Mouse (Mus musculus) liver, embryonic 11.5 days (tissue): ENCODE data around the gene Tacr2. TPM values are rescaled to one million over a fixed set of nuclear protein-coding genes. Genes with fewer than 3 reads are reported as not detected.
A peak's percentile ranks its signal among the peaks of the same experiment; 100 is the strongest.

Experiments
- ATAC-seq: fragments of 200-750 bp; cut with Nextera tagmentation; replicated peaks from 2 replicates; pipeline ENCODE4 v1.8.0; 2017; ENCODE audit warnings: moderate number of reproducible peaks, mild to moderate bottlenecking, moderate TSS enrichment, moderate library complexity; ENCODE audit not compliant: low FRiP score
- DNase-seq: peaks from one replicate; pipeline ENCODE4 v3.0.0-alpha.2; 2017; ENCODE audit warnings: low spot score
- H3K27ac ChIP-seq: fragments of 300-500 bp; sonication (generic); 2 replicates; pipeline ENCODE4 v1.5.1; 2014; ENCODE audit warnings: mild to moderate bottlenecking, low read depth, low read length, control low read depth
- H3K27me3 ChIP-seq: fragments of 300-500 bp; sonication (generic); replicated peaks from 2 replicates; pipeline ENCODE4 v1.6.1; 2014; ENCODE audit warnings: low read length, mixed read lengths; ENCODE audit not compliant: control insufficient read depth, insufficient read depth
- H3K36me3 ChIP-seq: fragments of 300-500 bp; sonication (generic); 2 replicates; pipeline ENCODE4 v1.6.1; 2014; ENCODE audit warnings: mild to moderate bottlenecking, low read length, moderate library complexity, mixed read lengths; ENCODE audit not compliant: control insufficient read depth, insufficient read depth
- H3K4me1 ChIP-seq: fragments of 300-500 bp; sonication (generic); replicated peaks from 2 replicates; pipeline ENCODE4 v1.6.1; 2014; ENCODE audit warnings: low read length, mixed read lengths; ENCODE audit not compliant: control insufficient read depth, insufficient read depth
- H3K4me2 ChIP-seq: fragments of 300-500 bp; sonication (generic); 2 replicates; pipeline ENCODE4 v1.6.1; 2014; ENCODE audit warnings: mild to moderate bottlenecking, control low read depth, moderate library complexity
- H3K4me3 ChIP-seq: fragments of 300-500 bp; sonication (generic); 2 replicates; pipeline ENCODE4 v1.5.1; 2014; ENCODE audit warnings: low read depth, low read length, control low read depth
- H3K9ac ChIP-seq: fragments of 300-500 bp; sonication (generic); 2 replicates; pipeline ENCODE4 v1.6.1; 2014; ENCODE audit warnings: low read depth, low read length, control low read depth
- H3K9me3 ChIP-seq: fragments of 300-500 bp; sonication (generic); 2 replicates; pipeline ENCODE4 v1.6.1; 2016; ENCODE audit warnings: low read length, inconsistent platforms, mixed read lengths; ENCODE audit not compliant: control insufficient read depth
- WGBS: fragments of 180-500 bp; shearing (Covaris S2); extraction: QIAGEN DNeasy Blood & Tissue Kit; methylation state at CpG from one replicate; pipeline ENCODE4 v1.1.7; 2014; 5-methylcytosine and 5-hydroxymethylcytosine counted together
- polyA plus RNA-seq: library from polyadenylated mRNA; unstranded; fragments of >200 nt; fragmentation: Nextera tagmentation; extraction: Ambion mirVana; gene quantifications from 2 replicates; pipeline ENCODE4 v1.2.1, GENCODE M21; 2014

The Tacr2 gene
- polyA plus RNA-seq, 1 experiment from 2014 or later: not detected

DNA sequence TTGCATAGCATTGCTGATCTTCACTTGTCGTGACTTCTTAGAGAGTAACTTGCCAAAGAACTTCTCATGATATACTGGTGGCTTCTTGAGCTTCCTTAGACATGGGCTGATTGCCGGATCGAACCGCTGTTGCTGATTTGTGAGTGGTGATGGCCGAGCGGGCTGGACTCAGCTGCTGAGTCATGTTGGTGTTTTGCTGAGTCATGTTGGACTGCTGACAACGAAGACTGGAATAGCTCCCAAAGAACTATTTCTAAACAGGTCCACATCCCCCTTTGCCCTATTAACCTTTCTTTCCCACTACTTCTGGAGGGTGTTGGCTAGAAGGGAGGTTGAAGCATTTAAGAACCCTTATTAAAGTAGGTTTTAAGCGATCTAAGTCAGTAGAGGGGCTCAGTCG lies 8.2 kb upstream of the Tacr2 start:
- no peaks in the 10 kb centered on the region for H3K36me3 ChIP-seq
- H3K27ac ChIP-seq: no peak overlapping the region
- H3K9me3 ChIP-seq: no peaks in the 10 kb centered on the region
- 83% methylated on average over 9 of the region's 9 CpGs for WGBS
- no peak overlapping the region for H3K4me3 ChIP-seq
- H3K9ac ChIP-seq: no peak overlapping the region
- peaks cover 5% of the 10 kb centered on the region for H3K4me1 ChIP-seq
- no peak overlapping the region for H3K4me2 ChIP-seq
- DNase-seq: no peak
- H3K27me3 ChIP-seq: no peaks in the 10 kb centered on the region
- no peak for ATAC-seq

DNA sequence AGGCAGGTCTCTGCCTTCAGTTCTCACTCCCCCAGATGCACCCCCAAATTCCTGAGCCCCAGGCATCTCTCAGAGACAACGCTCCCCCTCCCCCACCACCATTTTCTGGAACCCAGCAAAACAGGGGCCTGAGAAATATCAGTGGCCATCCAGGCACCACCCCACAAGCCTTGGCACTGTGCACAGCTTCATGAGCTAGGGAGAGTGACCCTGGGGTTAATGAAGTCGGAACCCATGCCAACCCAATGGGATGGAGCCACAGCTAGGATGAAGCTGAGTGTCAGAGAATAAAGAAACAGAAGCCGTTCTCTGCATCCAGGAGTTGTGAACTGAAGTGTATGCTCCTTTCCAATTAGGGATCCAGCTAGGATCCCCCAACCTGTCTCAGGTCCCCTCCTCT lies 5.1 kb upstream of the Tacr2 start:
- Histone ChIP-seq H3K36me3 (no peaks in the 10 kb centered on the region), H3K9me3 (no peaks in the 10 kb centered on the region), H3K4me2 (no peak overlapping the region), H3K27ac (no peak overlapping the region), H3K4me1 (peaks cover 5% of the 10 kb centered on the region), H3K27me3 (no peaks in the 10 kb centered on the region; the same call in 1 of the 2 replicates), H3K9ac (no peak overlapping the region), H3K4me3 (no peak overlapping the region)
- DNase-seq (no peak), ATAC-seq (no peak)
- WGBS: 77% methylated on average over 3 of the region's 3 CpGs

DNA sequence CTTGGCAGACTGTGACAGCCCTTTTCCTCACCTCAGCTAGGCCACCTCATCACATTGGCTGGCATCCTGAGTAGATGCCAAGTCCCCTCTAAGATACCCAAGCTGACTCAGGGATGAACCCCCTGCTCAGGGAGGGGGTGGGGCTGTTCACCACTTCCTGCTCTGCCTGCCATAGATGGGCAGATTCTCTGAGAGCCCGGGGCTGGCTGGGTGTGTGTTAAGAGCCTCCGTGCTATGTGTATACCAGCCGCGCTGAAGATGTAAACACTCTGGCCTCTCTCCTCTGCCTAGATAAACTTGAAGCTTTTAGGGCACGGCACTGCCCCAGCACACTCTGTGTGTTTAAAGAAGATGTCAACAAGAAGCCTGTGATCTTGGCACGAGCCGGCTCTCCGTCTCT lies 4.4 kb upstream of the Tacr2 start:
- no peaks in the 10 kb centered on the region for H3K36me3 ChIP-seq
- DNase-seq (no peak), ATAC-seq (no peak)
- peaks cover 5% of the 10 kb centered on the region for H3K4me1 ChIP-seq
- H3K27me3 ChIP-seq: peaks cover 2% of the 10 kb centered on the region; the same call in 1 of the 2 replicates
- no peak overlapping the region for H3K9ac ChIP-seq
- H3K4me2 ChIP-seq: no peak overlapping the region
- H3K4me3 ChIP-seq: no peak overlapping the region
- 33% methylated on average over 8 of the region's 8 CpGs for WGBS
- no peaks in the 10 kb centered on the region for H3K9me3 ChIP-seq
- H3K27ac ChIP-seq: no peak overlapping the region

DNA sequence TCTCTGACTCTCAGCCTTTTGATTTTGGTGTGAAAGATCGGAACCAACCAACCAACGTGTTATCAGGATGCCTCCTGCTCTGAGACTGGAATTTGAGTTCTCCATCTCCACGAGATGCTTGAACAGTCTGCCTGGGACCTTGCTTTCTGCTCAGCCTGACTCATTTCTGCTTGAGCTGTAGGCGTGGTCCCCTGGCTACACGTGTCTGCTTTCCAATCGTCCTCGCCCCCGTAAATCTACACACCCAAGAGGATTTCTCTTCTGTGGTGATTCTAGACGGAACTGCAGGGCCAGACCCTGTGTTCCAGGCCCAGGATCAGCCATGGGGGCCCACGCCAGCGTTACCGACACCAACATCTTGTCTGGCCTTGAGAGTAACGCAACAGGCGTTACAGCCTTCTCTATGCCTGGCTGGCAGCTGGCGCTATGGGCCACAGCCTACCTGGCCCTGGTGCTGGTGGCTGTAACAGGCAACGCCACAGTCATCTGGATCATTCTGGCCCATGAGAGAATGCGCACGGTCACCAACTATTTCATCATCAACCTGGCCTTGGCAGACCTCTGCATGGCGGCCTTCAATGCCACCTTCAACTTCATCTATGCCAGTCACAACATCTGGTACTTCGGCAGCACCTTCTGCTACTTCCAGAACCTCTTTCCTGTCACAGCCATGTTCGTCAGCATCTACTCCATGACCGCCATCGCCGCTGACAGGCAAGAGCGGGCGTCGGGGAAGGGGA lies 428 bp downstream of the Tacr2 start:
- H3K9ac ChIP-seq: no peak overlapping the region
- no peaks in the 10 kb centered on the region for H3K9me3 ChIP-seq
- no peak overlapping the region for H3K4me3 ChIP-seq
- peaks cover 4% of the 10 kb centered on the region for H3K4me1 ChIP-seq
- H3K27me3 ChIP-seq: peaks cover 7% of the 10 kb centered on the region; the same call in 1 of the 2 replicates
- no peaks in the 10 kb centered on the region for H3K36me3 ChIP-seq
- no peak overlapping the region for H3K27ac ChIP-seq
- no peak for DNase-seq
- no peak for ATAC-seq
- no peak overlapping the region for H3K4me2 ChIP-seq
- WGBS: 82% methylated on average over 27 of the region's 27 CpGs

DNA sequence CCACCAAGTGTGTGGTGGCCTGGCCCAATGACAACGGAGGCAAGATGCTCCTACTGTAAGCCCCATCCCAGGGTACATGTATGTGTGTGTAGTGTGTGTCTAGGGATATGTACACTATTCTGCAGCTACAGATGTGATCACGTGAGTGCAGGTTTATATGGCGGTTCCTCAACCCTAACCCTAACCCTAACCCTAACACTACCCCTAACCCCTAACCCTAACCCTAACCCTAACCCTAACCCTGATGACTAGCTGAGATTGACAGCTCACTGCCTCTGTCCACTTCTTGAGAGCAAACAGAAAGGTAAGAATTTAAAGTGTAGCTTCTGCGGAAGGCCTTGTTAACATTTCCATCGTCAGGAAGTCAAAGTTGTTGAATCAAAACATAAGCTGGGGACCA lies 6.1 kb downstream of the Tacr2 start:
- Histone ChIP-seq H3K4me1 (peaks cover 4% of the 10 kb centered on the region; the same call in 1 of the 2 replicates), H3K4me2 (no peak overlapping the region), H3K9me3 (no peaks in the 10 kb centered on the region), H3K4me3 (no peak overlapping the region), H3K36me3 (no peaks in the 10 kb centered on the region), H3K9ac (no peak overlapping the region), H3K27ac (no peak overlapping the region), H3K27me3 (0 out of 2 replicates have a peak, but pooled peaks cover 5% of the 10 kb centered on the region)
- no peak for ATAC-seq
- DNase-seq: no peak
- WGBS: 84% methylated on average over 5 of the region's 5 CpGs

DNA sequence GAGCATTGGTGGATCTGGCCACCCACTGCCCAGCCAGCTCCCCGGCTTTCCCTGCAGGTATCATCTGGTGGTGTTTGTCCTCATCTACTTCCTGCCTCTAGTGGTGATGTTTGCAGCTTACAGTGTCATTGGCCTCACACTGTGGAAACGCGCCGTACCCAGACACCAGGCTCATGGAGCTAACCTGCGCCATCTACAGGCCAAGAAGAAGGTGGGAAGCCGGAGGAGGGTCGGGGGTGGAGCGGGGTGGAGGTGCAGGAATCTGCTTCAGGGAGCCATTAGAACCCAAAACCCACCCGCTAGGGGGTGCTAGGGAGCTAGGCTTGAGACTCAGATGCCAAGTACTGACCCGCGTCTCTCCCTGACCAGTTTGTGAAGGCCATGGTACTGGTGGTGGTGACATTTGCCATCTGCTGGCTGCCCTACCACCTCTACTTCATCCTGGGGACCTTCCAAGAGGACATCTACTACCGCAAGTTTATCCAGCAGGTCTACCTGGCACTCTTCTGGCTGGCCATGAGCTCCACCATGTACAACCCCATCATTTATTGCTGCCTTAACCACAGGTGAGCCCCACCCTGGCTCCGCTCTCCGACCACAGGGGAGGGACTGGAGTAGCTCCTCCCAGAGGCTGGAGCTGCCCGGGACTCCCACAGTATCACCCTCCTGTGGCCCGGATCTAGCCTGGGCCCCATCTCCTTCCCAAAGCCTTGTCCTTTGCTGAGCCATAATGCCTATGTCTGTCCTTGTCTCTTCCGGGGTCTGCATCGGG lies 9.1 kb downstream of the Tacr2 start:
- no peaks in the 10 kb centered on the region for H3K9me3 ChIP-seq
- no peaks in the 10 kb centered on the region for H3K36me3 ChIP-seq
- WGBS: 16% methylated on average over 18 of the region's 18 CpGs
- H3K4me3 ChIP-seq: no peak overlapping the region
- DNase-seq: peak; percentile 85
- H3K27me3 ChIP-seq: no peaks in the 10 kb centered on the region; the same call in 1 of the 2 replicates
- ATAC-seq: peak; percentile 88
- H3K4me2 ChIP-seq: peak overlapping the region; percentile 31
- H3K9ac ChIP-seq: no peak overlapping the region
- H3K4me1 ChIP-seq: peaks cover 4% of the 10 kb centered on the region; the same call in 1 of the 2 replicates
- no peak overlapping the region for H3K27ac ChIP-seq

DNA sequence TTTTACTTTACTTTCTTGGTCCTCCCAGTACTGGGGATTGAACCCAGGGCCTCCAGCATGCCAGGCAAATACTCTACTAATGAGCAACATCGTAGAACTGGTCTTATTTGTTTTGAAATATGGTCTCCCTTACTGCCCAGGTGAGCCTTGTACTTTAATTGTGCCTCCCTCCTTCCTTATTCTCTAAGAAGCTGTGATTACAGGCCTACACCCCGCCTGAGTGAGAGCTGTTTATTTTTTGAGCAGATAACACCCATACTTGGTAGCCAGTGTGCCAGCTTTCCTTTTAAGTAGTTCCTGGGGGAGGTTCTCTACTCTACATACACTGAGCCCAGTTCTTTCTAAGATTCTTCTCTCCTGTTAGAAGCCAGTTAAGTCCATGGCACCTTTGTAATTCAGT lies 12.1 kb downstream of the Tacr2 start:
- no peaks in the 10 kb centered on the region; the same call in 1 of the 2 replicates for H3K27me3 ChIP-seq
- no peak overlapping the region for H3K27ac ChIP-seq
- no peak for ATAC-seq
- WGBS: 40% methylated on average over 2 of the region's 2 CpGs
- H3K4me1 ChIP-seq: peaks cover 5% of the 10 kb centered on the region
- no peak overlapping the region for H3K4me2 ChIP-seq
- peaks cover 3% of the 10 kb centered on the region for H3K36me3 ChIP-seq
- H3K9ac ChIP-seq: no peak overlapping the region
- no peaks in the 10 kb centered on the region for H3K9me3 ChIP-seq
- H3K4me3 ChIP-seq: no peak overlapping the region
- DNase-seq: no peak

DNA sequence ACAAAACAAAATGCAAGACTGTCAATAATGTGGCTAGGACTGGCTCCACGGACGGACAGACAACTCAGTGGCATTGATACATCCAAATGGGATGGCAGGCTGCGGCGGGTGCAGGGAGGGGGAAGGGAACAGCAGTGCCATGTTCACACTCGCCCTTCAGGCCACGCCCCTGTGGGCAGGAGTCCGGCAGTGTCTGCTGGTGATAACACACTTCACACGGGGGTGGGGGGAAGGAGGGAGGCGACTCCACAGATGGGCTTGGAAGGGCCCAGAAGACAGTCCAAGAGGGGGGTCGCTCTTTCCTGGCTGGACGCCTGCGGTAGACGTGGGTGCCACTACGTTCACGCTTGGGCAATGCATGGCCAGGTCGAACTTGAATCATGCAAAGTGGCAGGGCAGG lies 17.0 kb downstream of the Tacr2 start:
- 61% methylated on average over 16 of the region's 16 CpGs for WGBS
- DNase-seq (no peak), ATAC-seq (peak; percentile 65)
- no peaks in the 10 kb centered on the region for H3K9me3 ChIP-seq
- peaks cover 25% of the 10 kb centered on the region for H3K36me3 ChIP-seq
- no peak overlapping the region for H3K9ac ChIP-seq
- no peak overlapping the region for H3K4me3 ChIP-seq
- H3K4me2 ChIP-seq: no peak overlapping the region
- no peak overlapping the region for H3K27ac ChIP-seq
- H3K4me1 ChIP-seq: peaks cover 10% of the 10 kb centered on the region; the same call in 1 of the 2 replicates
- H3K27me3 ChIP-seq: no peaks in the 10 kb centered on the region; the same call in 1 of the 2 replicates
